Mouse (Mus musculus) ES-Bruce4 (cell line): ENCODE data around the gene Olfr1357. TPM values are rescaled to one million over a fixed set of nuclear protein-coding genes. Genes with fewer than 3 reads are reported as not detected.

Experiments
- H3K27ac ChIP-seq: 2 replicates; pipeline ENCODE4 v1.5.1; 2012; ENCODE audit warnings: low read length, inconsistent platforms; ENCODE audit not compliant: insufficient read depth
- H3K27me3 ChIP-seq: 2 replicates; pipeline ENCODE4 v1.6.1; 2012; ENCODE audit warnings: mild to moderate bottlenecking, low read length, inconsistent platforms; ENCODE audit not compliant: control insufficient read depth, poor library complexity, insufficient read depth, severe bottlenecking
- H3K36me3 ChIP-seq: 2 replicates; pipeline ENCODE4 v1.6.1; 2012; ENCODE audit warnings: inconsistent platforms, mild to moderate bottlenecking, low read length, moderate library complexity; ENCODE audit not compliant: control insufficient read depth, poor library complexity, insufficient read depth, severe bottlenecking
- H3K4me1 ChIP-seq: one replicate; pipeline ENCODE4 v1.8.1; 2011; ENCODE audit warnings: low read length; ENCODE audit not compliant: control insufficient read depth, insufficient read depth
- H3K4me3 ChIP-seq: 2 replicates; pipeline ENCODE4 v1.5.1; 2011; ENCODE audit warnings: low read depth, mild to moderate bottlenecking, low read length
- H3K9ac ChIP-seq: 2 replicates; pipeline ENCODE4 v1.6.1; 2012; ENCODE audit warnings: low read depth, mild to moderate bottlenecking, inconsistent platforms; ENCODE audit not compliant: poor library complexity, severe bottlenecking
- H3K9me3 ChIP-seq: replicated peaks from 2 replicates; pipeline ENCODE4 v1.6.1; 2012; ENCODE audit warnings: mild to moderate bottlenecking, low read length, inconsistent platforms; ENCODE audit not compliant: control insufficient read depth, poor library complexity, insufficient read depth, severe bottlenecking
- CTCF ChIP-seq: IDR thresholded peaks from one replicate; pipeline ENCODE4 v1.8.1; 2011; ENCODE audit warnings: low read depth, low read length
- EP300 ChIP-seq: IDR thresholded peaks from 2 replicates; pipeline ENCODE4 v1.6.1; 2011; ENCODE audit warnings: low read depth, low read length; ENCODE audit not compliant: insufficient read depth
- POLR2A ChIP-seq: IDR thresholded peaks from one replicate; pipeline ENCODE4 v1.8.1; 2011; ENCODE audit warnings: low read length; ENCODE audit not compliant: insufficient read depth
- polyA plus RNA-seq: library from polyadenylated mRNA; stranded (reverse); fragments of >200 nt; gene quantifications from 2 replicates; pipeline ENCODE4 v1.2.4, GENCODE M21; 2011; ENCODE audit warnings: low read depth; ENCODE audit not compliant: missing spikeins, insufficient read depth, insufficient read length

Olfr1357 gene
- polyA plus RNA-seq, 1 experiment = not detected

DNA sequence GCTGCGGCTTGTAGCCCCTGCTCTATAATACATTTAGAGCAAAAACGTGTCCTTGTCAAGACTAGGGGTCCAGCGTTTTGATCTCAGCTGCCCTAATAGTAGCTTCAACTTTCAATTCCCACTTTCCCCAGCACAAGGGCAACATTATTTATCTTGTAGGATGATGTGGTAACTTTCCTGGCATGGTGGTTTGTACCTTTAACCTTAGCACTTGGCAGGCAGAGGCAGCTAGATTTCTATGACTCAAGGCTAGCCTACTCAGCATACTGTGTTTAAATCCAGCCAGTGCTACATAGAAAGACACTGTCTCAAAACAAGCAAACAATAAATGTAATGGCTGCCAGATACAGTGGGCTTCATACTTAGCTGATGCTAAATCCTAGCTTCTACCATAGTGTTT is 10.3 kb downstream of the Olfr1357 start:
- Histone ChIP-seq H3K4me3 (no peak overlapping the region), H3K27ac (no peak overlapping the region), H3K9me3 (no peaks in the 10 kb centered on the region), H3K36me3 (no peaks in the 10 kb centered on the region), H3K4me1 (no peaks in the 10 kb centered on the region), H3K27me3 (no peaks in the 10 kb centered on the region), H3K9ac (no peak overlapping the region)
- TF ChIP-seq POLR2A = no peak
- TF ChIP-seq CTCF = no peak
- TF ChIP-seq EP300 = no peak

DNA sequence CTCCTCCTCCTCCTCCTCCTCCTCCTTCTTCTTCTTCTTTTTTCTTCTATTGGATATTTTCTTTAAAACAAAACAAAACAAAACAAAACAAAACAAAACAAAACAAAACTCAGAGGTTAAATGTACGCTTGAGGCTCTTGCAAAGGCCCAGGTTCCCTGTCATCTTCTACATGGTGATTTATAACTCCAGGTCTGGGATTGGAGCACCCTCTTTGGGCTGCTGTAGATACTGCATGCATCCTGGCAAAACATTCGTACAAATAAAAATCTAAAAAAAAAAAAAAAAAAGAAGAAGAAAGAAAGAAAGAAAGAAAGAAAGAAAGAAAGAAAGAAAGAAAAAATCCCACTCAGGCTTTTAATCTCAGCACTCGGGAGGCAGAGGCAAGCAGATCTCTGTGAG is 12.8 kb downstream of the Olfr1357 start:
- H3K27me3 ChIP-seq = no peaks in the 10 kb centered on the region
- H3K27ac ChIP-seq = no peak overlapping the region
- no peak overlapping the region for H3K4me3 ChIP-seq
- no peaks in the 10 kb centered on the region for H3K4me1 ChIP-seq
- H3K9me3 ChIP-seq = no peaks in the 10 kb centered on the region
- H3K36me3 ChIP-seq = no peaks in the 10 kb centered on the region
- no peak overlapping the region for H3K9ac ChIP-seq
- no peak for TF ChIP-seq EP300
- no peak for TF ChIP-seq CTCF
- TF ChIP-seq POLR2A = no peak

DNA sequence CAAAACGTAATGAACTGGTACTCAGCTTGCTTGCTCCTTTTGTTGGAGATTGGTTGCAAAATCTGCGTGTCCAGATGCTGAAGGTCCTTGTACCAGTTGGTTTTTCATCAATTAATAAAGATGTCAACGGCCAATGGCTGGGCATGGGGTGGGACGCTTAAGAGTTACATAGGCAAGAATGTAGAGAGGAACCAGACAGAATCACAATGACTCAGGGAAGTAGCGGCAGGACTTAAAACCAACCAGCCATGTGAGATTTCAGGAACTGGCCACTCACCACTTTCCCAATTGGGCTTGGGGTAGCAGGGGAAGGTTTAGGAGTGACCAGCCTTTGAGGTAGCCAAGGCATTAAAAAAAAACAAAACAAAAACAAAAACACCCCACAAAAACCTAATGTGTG is 18.0 kb downstream of the Olfr1357 start:
- no peak overlapping the region for H3K27ac ChIP-seq
- no peaks in the 10 kb centered on the region for H3K9me3 ChIP-seq

DNA sequence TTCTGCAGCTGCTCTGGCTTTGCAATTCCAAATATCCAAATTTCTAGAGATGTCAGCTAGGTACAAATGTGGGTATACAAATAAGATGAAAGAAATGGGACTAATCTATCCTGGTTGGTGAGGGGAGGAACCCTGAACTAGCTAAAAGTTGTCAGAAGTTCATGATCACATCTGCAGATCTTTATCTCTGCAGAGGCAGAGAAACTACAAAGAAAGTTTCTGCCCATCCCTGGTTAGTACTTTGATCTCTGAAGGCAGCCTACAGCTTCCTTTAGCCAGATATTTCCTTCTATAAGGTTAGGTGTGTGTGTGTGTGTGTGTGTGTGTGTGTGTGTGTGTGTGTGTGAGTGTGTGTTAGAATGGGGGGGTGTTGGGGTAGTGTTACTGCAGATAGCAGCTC is 23.3 kb downstream of the Olfr1357 start:
- Histone ChIP-seq H3K4me1 (no peaks in the 10 kb centered on the region), H3K27me3 (no peaks in the 10 kb centered on the region), H3K27ac (no peak overlapping the region)

More for the DNA sequence above, 18.0 kb downstream of the Olfr1357 start:
- Histone ChIP-seq H3K36me3 (no peaks in the 10 kb centered on the region), H3K4me1 (no peaks in the 10 kb centered on the region), H3K4me3 (no peak overlapping the region), H3K27me3 (no peaks in the 10 kb centered on the region), H3K9ac (no peak overlapping the region)
- no peak for TF ChIP-seq POLR2A
- no peak for TF ChIP-seq CTCF
- TF ChIP-seq EP300 = no peak

DNA sequence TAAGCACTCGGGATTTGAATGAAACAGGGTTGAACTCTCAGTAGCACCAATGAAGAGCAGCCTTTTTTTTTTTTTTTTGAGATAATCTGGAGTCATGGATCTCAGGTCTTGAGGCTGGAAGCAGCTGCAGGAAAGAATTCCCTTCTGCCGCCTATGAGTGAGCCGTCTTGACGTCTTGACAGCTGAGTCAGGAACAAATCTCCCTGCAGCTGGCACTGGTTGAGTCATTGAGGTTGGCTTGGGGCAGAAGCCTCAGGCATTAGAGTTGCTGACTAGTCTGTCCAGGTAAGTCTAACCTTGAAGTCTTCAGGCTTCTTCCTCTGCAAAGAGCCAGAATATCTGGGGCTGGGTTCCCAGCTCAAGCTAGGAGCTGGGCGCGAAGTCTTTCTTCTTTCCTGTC is 23.7 kb downstream of the Olfr1357 start:
- Histone ChIP-seq H3K4me1 (no peaks in the 10 kb centered on the region), H3K9ac (no peak overlapping the region)

More for the DNA sequence above, 23.3 kb downstream of the Olfr1357 start:
- H3K36me3 ChIP-seq = no peaks in the 10 kb centered on the region
- TF ChIP-seq CTCF = no peak
- TF ChIP-seq EP300 = no peak
- no peak for TF ChIP-seq POLR2A
- no peak overlapping the region for H3K9ac ChIP-seq
- H3K4me3 ChIP-seq = no peak overlapping the region
- H3K9me3 ChIP-seq = no peaks in the 10 kb centered on the region

DNA sequence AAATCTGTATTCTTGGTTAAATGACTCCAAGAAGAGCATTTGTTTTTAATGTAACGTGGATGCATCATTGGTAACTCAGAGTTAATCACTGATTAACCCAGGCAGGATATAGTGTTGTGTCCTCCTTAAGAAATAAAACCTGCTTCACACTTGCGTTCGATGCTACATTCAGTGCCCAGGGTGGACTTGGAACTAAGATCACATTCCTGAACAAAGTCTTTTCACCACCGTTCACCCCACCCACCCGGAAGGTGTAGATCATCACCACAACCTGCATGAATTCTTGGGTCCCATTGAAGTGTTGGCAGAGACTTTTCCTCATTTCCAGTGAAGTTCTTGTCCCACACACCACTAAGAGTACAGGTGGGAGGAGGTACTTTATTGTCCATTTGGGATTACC is 24.1 kb downstream of the Olfr1357 start:
- Histone ChIP-seq H3K27ac (no peak overlapping the region), H3K4me1 (no peaks in the 10 kb centered on the region), H3K9me3 (no peaks in the 10 kb centered on the region), H3K27me3 (no peaks in the 10 kb centered on the region), H3K36me3 (no peaks in the 10 kb centered on the region), H3K4me3 (no peak overlapping the region), H3K9ac (no peak overlapping the region)
- TF ChIP-seq CTCF = no peak
- no peak for TF ChIP-seq EP300
- no peak for TF ChIP-seq POLR2A

More for the DNA sequence above, 23.7 kb downstream of the Olfr1357 start:
- Histone ChIP-seq H3K27me3 (no peaks in the 10 kb centered on the region), H3K27ac (no peak overlapping the region), H3K9me3 (no peaks in the 10 kb centered on the region), H3K4me3 (no peak overlapping the region), H3K36me3 (no peaks in the 10 kb centered on the region)
- TF ChIP-seq CTCF = no peak
- no peak for TF ChIP-seq POLR2A
- no peak for TF ChIP-seq EP300
